In the genomic region with DNA sequence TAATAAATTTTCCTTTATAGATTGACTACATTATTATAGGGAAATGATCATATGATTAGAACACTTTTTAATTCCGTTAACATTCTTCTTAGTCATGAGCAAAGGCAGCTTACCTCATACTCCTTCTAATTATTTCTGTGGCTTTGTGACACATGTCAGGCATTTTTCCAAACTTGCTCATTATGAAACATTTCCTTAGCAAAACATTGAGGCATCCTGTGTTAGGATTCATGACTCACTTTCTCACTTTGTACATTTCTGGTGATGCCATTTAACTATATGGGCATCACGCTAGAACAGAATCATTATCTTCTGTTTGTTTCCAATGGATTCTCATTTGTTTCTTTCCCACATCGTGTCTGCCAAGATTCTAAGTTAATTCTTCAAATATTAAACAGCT, we compare ENCODE assay signal across 10 mouse cellular contexts.
"Had no signal": no experiment of that assay in that cellular context is flagged by ENCODE, and none has a peak within 500 bp of the region (broad histone marks: within the 10 kb centered on the region; RNA-seq: fewer than 3 reads in every experiment).

No protein-coding gene starts in this region.

- DNase-seq: kidney, adult 2 months; kidney, postnatal 25 days; layer of hippocampus, adult 9-11 months; liver, embryonic 13.5 days; lung, adult 2 months; lung, postnatal 14 days; lung, postnatal 4 days; midbrain, embryonic 14.5 days; thymus, adult 18-20 months; thymus, postnatal 36 days had no signal
